Comparison of ENCODE assay signal across 31 mouse cellular contexts in the genomic region with DNA sequence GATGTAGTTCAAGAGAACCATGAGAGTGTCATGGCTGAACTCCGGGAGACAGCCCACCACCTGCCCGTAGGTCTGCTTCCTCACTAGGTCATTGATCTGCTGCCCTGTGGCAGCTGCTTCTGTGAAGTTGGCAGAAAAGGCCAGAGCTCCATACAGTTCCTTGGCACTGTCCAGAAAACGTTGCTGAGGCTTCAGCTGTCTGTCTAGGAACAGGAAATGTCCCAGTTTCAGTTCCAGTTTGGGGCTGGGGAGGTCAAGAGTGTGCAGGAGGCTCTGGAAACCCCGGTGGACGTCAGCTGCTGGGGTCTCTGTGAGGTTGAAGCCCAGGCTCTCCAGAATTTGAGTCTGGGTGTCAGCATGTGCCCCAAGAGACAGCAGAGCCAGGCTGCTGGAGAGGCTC. TPM values are rescaled to one million over a fixed set of nuclear protein-coding genes. Genes with fewer than 3 reads are reported as not detected.
DNase-seq lines count a peak whose midpoint lies in the region; ATAC-seq and TF ChIP-seq lines count a peak whose summit lies in the region.
"Had no signal": no experiment of that assay in that cellular context is flagged by ENCODE, and none has a peak within 500 bp of the region (broad histone marks: within the 10 kb centered on the region; RNA-seq: fewer than 3 reads in every experiment).

No protein-coding gene starts in this region.

- ATAC-seq in liver, embryonic 11.5 days (replicated peaks; ENCODE audit: low FRiP score), result no peak
- ATAC-seq in common myeloid progenitor, adult 5-6 weeks (replicated peaks; ENCODE audit: low read depth, poor library complexity, severe bottlenecking), result peak; percentile 75
- ATAC-seq in megakaryocyte progenitor cell, adult 5-6 weeks (replicated peaks; ENCODE audit: poor library complexity), result peak; percentile 56
- ATAC-seq: forebrain, embryonic 14.5 days; forebrain, postnatal 0 days; inflammation-experienced regulatory T-cells, adult 6 months had no signal

- no peaks in the 10 kb centered on the region for H3K27me3 ChIP-seq in liver, adult 2 months (ENCODE audit: control insufficient read depth, insufficient read depth, low read length)
- H3K27me3 ChIP-seq in liver, embryonic 11.5 days (replicated peaks; ENCODE audit: control insufficient read depth, insufficient read depth, low read length), result no peaks in the 10 kb centered on the region
- H3K27me3 ChIP-seq: embryonic facial prominence, embryonic 12.5 days; embryonic facial prominence, embryonic 15.5 days had no signal

- WGBS in liver, adult 2 months, result 5% methylated on average over 5 of the region's 5 CpGs
- 64% methylated on average over 5 of the region's 5 CpGs for WGBS in liver, embryonic 11.5 days

- H3K4me2 ChIP-seq in liver, embryonic 11.5 days, result no peak overlapping the region
- H3K4me2 ChIP-seq: embryonic facial prominence, embryonic 12.5 days; embryonic facial prominence, embryonic 15.5 days; heart, embryonic 12.5 days; heart, embryonic 15.5 days; hindbrain, embryonic 14.5 days had no signal

- TF ChIP-seq POLR2A in liver, adult 2 months (IDR thresholded peaks at IDR 0.05; ENCODE audit: extremely low read depth, insufficient read depth, low read length), result no peak

- no peaks in the 10 kb centered on the region; the same call in 1 of the 2 replicates for H3K79me2 ChIP-seq in liver, adult 2 months (ENCODE audit: control insufficient read depth, insufficient read depth, low read length)

- H3K36me3 ChIP-seq in liver, adult 2 months (ENCODE audit: control insufficient read depth, insufficient read depth, low read length), result peaks cover 12% of the 10 kb centered on the region; the same call in 1 of the 2 replicates
- H3K36me3 ChIP-seq in liver, embryonic 11.5 days (ENCODE audit: control insufficient read depth, insufficient read depth, low read length), result no peaks in the 10 kb centered on the region
- H3K36me3 ChIP-seq: embryonic facial prominence, embryonic 12.5 days; embryonic facial prominence, embryonic 15.5 days; heart, embryonic 12.5 days; heart, embryonic 15.5 days had no signal

- H3K9ac ChIP-seq in liver, adult 2 months (ENCODE audit: low read depth, low read length), result peak overlapping the region; percentile 54; the same call in 1 of the 2 replicates
- H3K9ac ChIP-seq in liver, embryonic 11.5 days (ENCODE audit: low read depth, low read length), result no peak overlapping the region
- H3K9ac ChIP-seq: embryonic facial prominence, embryonic 12.5 days; embryonic facial prominence, embryonic 15.5 days; forebrain, postnatal 0 days; heart, embryonic 12.5 days; heart, embryonic 15.5 days; hindbrain, embryonic 14.5 days had no signal

- DNase-seq in liver, adult 2 months (ENCODE audit: extremely low read depth, low read depth, low spot score), result peak; percentile 50
- DNase-seq in liver, embryonic 11.5 days (ENCODE audit: low spot score), result no peak
- no peak for DNase-seq in left cerebral cortex, postnatal 25 days (ENCODE audit: low spot score in 2 of 2)
- DNase-seq in heart, postnatal 14 days, result no peak
- DNase-seq: adrenal gland, adult 2 months; adrenal gland, postnatal 14 days; B cell, adult 2 months; cerebellum, adult 11 months; cerebellum, adult 2 months; cerebellum, postnatal 14 days; forebrain, postnatal 0 days; gastrocnemius, adult 2 months; gastrocnemius, postnatal 14 days; heart, adult 18-20 months; heart, postnatal 10 days; heart, postnatal 4 days had no signal

- H3K9me3 ChIP-seq in liver, embryonic 11.5 days (ENCODE audit: control insufficient read depth, low read length), result no peaks in the 10 kb centered on the region
- H3K9me3 ChIP-seq: embryonic facial prominence, embryonic 12.5 days; embryonic facial prominence, embryonic 15.5 days; heart, embryonic 12.5 days; heart, embryonic 15.5 days had no signal

- intact Hi-C loops in left cerebral cortex, postnatal 25 days (cut with DNase I), result no loop called here
- intact Hi-C loops in heart, postnatal 14 days (cut with DNase I), result no loop called here

- peak overlapping the region; percentile 64 for H3K27ac ChIP-seq in liver, adult 2 months (replicated peaks; ENCODE audit: insufficient read depth, low read depth, low read length)
- no peak overlapping the region for H3K27ac ChIP-seq in liver, embryonic 11.5 days (ENCODE audit: low read depth, low read length)
- H3K27ac ChIP-seq: embryonic facial prominence, embryonic 12.5 days; embryonic facial prominence, embryonic 15.5 days; gastrocnemius, adult 2 months; heart, embryonic 15.5 days; hindbrain, embryonic 14.5 days; hindbrain, postnatal 0 days had no signal

- peaks cover 38% of the 10 kb centered on the region for H3K4me1 ChIP-seq in liver, adult 2 months (ENCODE audit: control insufficient read depth, insufficient read depth, low read length)
- H3K4me1 ChIP-seq in liver, embryonic 11.5 days (replicated peaks; ENCODE audit: control insufficient read depth, insufficient read depth, low read length), result no peaks in the 10 kb centered on the region
- H3K4me1 ChIP-seq: embryonic facial prominence, embryonic 12.5 days; embryonic facial prominence, embryonic 15.5 days; heart, embryonic 15.5 days had no signal

- TF ChIP-seq CTCF in liver, adult 2 months (IDR thresholded peaks at IDR 0.05; ENCODE audit: low read depth, low read length), result no peak

- H3K4me3 ChIP-seq in liver, adult 2 months (ENCODE audit: insufficient read depth, low read depth, low read length), result no peak overlapping the region
- H3K4me3 ChIP-seq in liver, embryonic 11.5 days (ENCODE audit: low read depth, low read length), result no peak overlapping the region
- H3K4me3 ChIP-seq: embryonic facial prominence, embryonic 12.5 days; embryonic facial prominence, embryonic 15.5 days; gastrocnemius, adult 2 months; heart, embryonic 12.5 days; heart, embryonic 15.5 days had no signal

RNA-seq across cellular contexts. Expression of a gene that starts 3.9 kb away (rescaled TPM):
- 47.7 and 49.9 TPM in 2 replicates for total RNA-seq in liver, adult 2 months (2014; rRNA removed)
- polyA plus RNA-seq in liver, adult 2 months (2012; rRNA removed), result 107 and 114 TPM in 2 replicates
- 2.7 and 3.0 TPM in 2 replicates for polyA plus RNA-seq in liver, embryonic 11.5 days (2014; fragmentation: Nextera tagmentation; extraction: Ambion mirVana)
- total RNA-seq in common myeloid progenitor, adult 5-6 weeks (2017), result not detected in 2 replicates
- total RNA-seq in megakaryocyte progenitor cell, adult 5-6 weeks (2015), result 0.22 TPM in 1 of 2 replicates, not detected in the other
- not detected in 2 replicates for total RNA-seq in megakaryocyte progenitor cell, adult 5-6 weeks (2017)
- total RNA-seq in left cerebral cortex, postnatal 25 days (2021), result not detected
- total RNA-seq in heart, postnatal 14 days (2021), result not detected
- total RNA-seq: forebrain, postnatal 0 days; gastrocnemius, adult 2 months; gastrocnemius, postnatal 14 days; heart, adult 18-20 months; heart, postnatal 10 days; heart, postnatal 4 days; hindbrain, postnatal 0 days had no signal
- polyA plus RNA-seq: embryonic facial prominence, embryonic 12.5 days; embryonic facial prominence, embryonic 15.5 days; forebrain, embryonic 11.5 days; forebrain, embryonic 14.5 days; forebrain, postnatal 0 days; frontal cortex, adult 2 months; heart, embryonic 12.5 days; heart, embryonic 15.5 days; hindbrain, embryonic 11.5 days; hindbrain, embryonic 14.5 days; inflammation-experienced regulatory T-cells, adult 6 months had no signal

RNA-seq across cellular contexts. Expression of a gene that starts 27.1 kb away (rescaled TPM):
- total RNA-seq in liver, adult 2 months (2014; rRNA removed), result 1,162 and 7,105 TPM in 2 replicates
- 268 and 557 TPM in 2 replicates for polyA plus RNA-seq in liver, adult 2 months (2012; rRNA removed)
- 36.4 and 37.7 TPM in 2 replicates for polyA plus RNA-seq in liver, embryonic 11.5 days (2014; fragmentation: Nextera tagmentation; extraction: Ambion mirVana)
- total RNA-seq in common myeloid progenitor, adult 5-6 weeks (2017), result not detected in 2 replicates
- total RNA-seq in megakaryocyte progenitor cell, adult 5-6 weeks (2015), result not detected in 2 replicates
- not detected in 2 replicates for total RNA-seq in megakaryocyte progenitor cell, adult 5-6 weeks (2017)
- total RNA-seq in left cerebral cortex, postnatal 25 days (2021), result not detected
- total RNA-seq in heart, postnatal 14 days (2021), result not detected
- total RNA-seq: forebrain, postnatal 0 days; gastrocnemius, postnatal 14 days; heart, postnatal 10 days; hindbrain, postnatal 0 days; MEL had no signal
- polyA plus RNA-seq: cerebellum, adult 2 months; embryonic facial prominence, embryonic 12.5 days; forebrain, embryonic 11.5 days; forebrain, embryonic 14.5 days; forebrain, postnatal 0 days; frontal cortex, adult 2 months; hindbrain, embryonic 11.5 days; hindbrain, embryonic 14.5 days; hindbrain, postnatal 0 days; inflammation-experienced regulatory T-cells, adult 6 months had no signal

RNA-seq across cellular contexts. Expression of a gene that starts 27.7 kb away (rescaled TPM):
- total RNA-seq in liver, adult 2 months (2014; rRNA removed), result 0.18 and 0.34 TPM in 2 replicates
- polyA plus RNA-seq in liver, adult 2 months (2012; rRNA removed), result 0.11 and 1.3 TPM in 2 replicates
- polyA plus RNA-seq in liver, embryonic 11.5 days (2014; fragmentation: Nextera tagmentation; extraction: Ambion mirVana), result not detected in 2 replicates
- total RNA-seq in common myeloid progenitor, adult 5-6 weeks (2017), result not detected in 2 replicates
- not detected in 2 replicates for total RNA-seq in megakaryocyte progenitor cell, adult 5-6 weeks (2015)
- total RNA-seq in megakaryocyte progenitor cell, adult 5-6 weeks (2017), result not detected in 2 replicates
- 1 to 10 TPM in 1 of 2 experiments, under 1 TPM in 1; 0.60 to 8.6 TPM for total RNA-seq in left cerebral cortex, postnatal 25 days (2021)
- under 1 TPM in 1 of 2 experiments, not detected in 1; 0.07 TPM for total RNA-seq in heart, postnatal 14 days (2021)
- total RNA-seq: adrenal gland, adult 2 months; gastrocnemius, adult 2 months; gastrocnemius, postnatal 14 days; gastrocnemius, postnatal 4 days; heart, postnatal 10 days; heart, postnatal 4 days; hindbrain, postnatal 0 days; MEL had no signal
- polyA plus RNA-seq: adrenal gland, adult 2 months; forebrain, embryonic 11.5 days; forebrain, embryonic 14.5 days; hindbrain, embryonic 11.5 days; hindbrain, embryonic 14.5 days had no signal

RNA-seq across cellular contexts. Expression of a gene that starts 58.4 kb away (rescaled TPM):
- total RNA-seq in liver, adult 2 months (2014; rRNA removed), result 0.20 and 3.6 TPM in 2 replicates
- 0.56 and 1.8 TPM in 2 replicates for polyA plus RNA-seq in liver, adult 2 months (2012; rRNA removed)
- polyA plus RNA-seq in liver, embryonic 11.5 days (2014; fragmentation: Nextera tagmentation; extraction: Ambion mirVana), result not detected in 2 replicates
- total RNA-seq in common myeloid progenitor, adult 5-6 weeks (2017), result 0.05 TPM in 1 of 2 replicates, not detected in the other
- total RNA-seq in megakaryocyte progenitor cell, adult 5-6 weeks (2015), result 0.24 TPM in 1 of 2 replicates, not detected in the other
- 0.30 TPM in 1 of 2 replicates, not detected in the other for total RNA-seq in megakaryocyte progenitor cell, adult 5-6 weeks (2017)
- not detected for total RNA-seq in left cerebral cortex, postnatal 25 days (2021)
- total RNA-seq in heart, postnatal 14 days (2021), result not detected
- total RNA-seq: forebrain, postnatal 0 days; gastrocnemius, adult 2 months; gastrocnemius, postnatal 14 days; gastrocnemius, postnatal 4 days; heart, postnatal 10 days; heart, postnatal 4 days; hindbrain, postnatal 0 days had no signal
- polyA plus RNA-seq: embryonic facial prominence, embryonic 12.5 days; forebrain, embryonic 11.5 days; forebrain, embryonic 14.5 days; forebrain, postnatal 0 days; frontal cortex, adult 2 months; heart, embryonic 12.5 days; heart, embryonic 15.5 days; hindbrain, embryonic 11.5 days; hindbrain, embryonic 14.5 days; hindbrain, postnatal 0 days had no signal

Comparison
In these comparisons a context has a peak if more than half of its experiments do, and no peak if none do; other contexts are left out.
1. RNA of a gene that starts 3.9 kb away (total RNA-seq): 47.7 to 49.9 TPM in liver, adult 2 months; 0.22 TPM in megakaryocyte progenitor cell, adult 5-6 weeks, not detected in common myeloid progenitor, adult 5-6 weeks, not detected in left cerebral cortex, postnatal 25 days and not detected in heart, postnatal 14 days; every median in the first group is over 10 times any median in the second.
2. RNA of a gene that starts 27.1 kb away (total RNA-seq): 1,162 to 7,105 TPM in liver, adult 2 months; not detected in heart, postnatal 14 days, not detected in common myeloid progenitor, adult 5-6 weeks, not detected in megakaryocyte progenitor cell, adult 5-6 weeks and not detected in left cerebral cortex, postnatal 25 days; every median in the first group is over 1,000 times any median in the second.